Mouse (Mus musculus) myocyte (in vitro differentiated cells): ENCODE measurements around the gene Lrrc36.

Source experiments
- E2F4 ChIP-seq: IDR thresholded peaks from one replicate; pipeline ENCODE4 v1.6.1; 2011; ENCODE audit warnings: mild to moderate bottlenecking, control low read depth, moderate library complexity; ENCODE audit not compliant: insufficient read depth
- MAX ChIP-seq: IDR thresholded peaks from one replicate; pipeline ENCODE4 v1.6.1; 2011; ENCODE audit warnings: low read depth, mild to moderate bottlenecking, control low read depth
- MYOD1 ChIP-seq, 3 experiments: IDR thresholded peaks; one replicate each; pipeline ENCODE4 v1.6.1; 2011; ENCODE audit warnings: control low read depth in 2 of 3, low read depth in 2 of 3, mild to moderate bottlenecking in 2 of 3, moderate library complexity in 1 of 3; ENCODE audit not compliant: insufficient read length in 2 of 3, control insufficient read depth in 1 of 3
- MYOG ChIP-seq, 3 experiments: IDR thresholded peaks; one replicate each; pipeline ENCODE4 v1.6.1; 2011; ENCODE audit warnings: control low read depth in 2 of 3, low read depth in 2 of 3, mild to moderate bottlenecking in 2 of 3; ENCODE audit not compliant: insufficient read length in 2 of 3, control insufficient read depth in 1 of 3, insufficient read depth in 1 of 3
- POLR2A ChIP-seq: IDR thresholded peaks from one replicate; pipeline ENCODE4 v1.6.1; 2011; ENCODE audit warnings: low read depth, mild to moderate bottlenecking, control low read depth, moderate library complexity; ENCODE audit not compliant: insufficient read length
- POLR2AphosphoS2 ChIP-seq: IDR thresholded peaks from one replicate; pipeline ENCODE4 v1.6.1; 2011; ENCODE audit warnings: low read depth, control low read depth; ENCODE audit not compliant: insufficient read length
- REST ChIP-seq: IDR thresholded peaks from one replicate; pipeline ENCODE4 v1.6.1; 2011; ENCODE audit warnings: mild to moderate bottlenecking, control low read depth, moderate library complexity; ENCODE audit not compliant: insufficient read depth, insufficient read length
- SRF ChIP-seq: IDR thresholded peaks from one replicate; pipeline ENCODE4 v1.6.1; 2011; ENCODE audit warnings: low read depth; ENCODE audit not compliant: control insufficient read depth, insufficient read length
- TCF12 ChIP-seq: IDR thresholded peaks from one replicate; pipeline ENCODE4 v1.6.1; 2011; ENCODE audit warnings: mild to moderate bottlenecking, control low read depth; ENCODE audit not compliant: poor library complexity, insufficient read depth, severe bottlenecking
- TCF3 ChIP-seq: IDR thresholded peaks from one replicate; pipeline ENCODE4 v1.6.1; 2011; ENCODE audit warnings: low read depth, control low read depth; ENCODE audit not compliant: insufficient read length
- USF1 ChIP-seq: IDR thresholded peaks from one replicate; pipeline ENCODE4 v1.6.1; 2011; ENCODE audit warnings: low read depth, mild to moderate bottlenecking, control low read depth, moderate library complexity

DNA sequence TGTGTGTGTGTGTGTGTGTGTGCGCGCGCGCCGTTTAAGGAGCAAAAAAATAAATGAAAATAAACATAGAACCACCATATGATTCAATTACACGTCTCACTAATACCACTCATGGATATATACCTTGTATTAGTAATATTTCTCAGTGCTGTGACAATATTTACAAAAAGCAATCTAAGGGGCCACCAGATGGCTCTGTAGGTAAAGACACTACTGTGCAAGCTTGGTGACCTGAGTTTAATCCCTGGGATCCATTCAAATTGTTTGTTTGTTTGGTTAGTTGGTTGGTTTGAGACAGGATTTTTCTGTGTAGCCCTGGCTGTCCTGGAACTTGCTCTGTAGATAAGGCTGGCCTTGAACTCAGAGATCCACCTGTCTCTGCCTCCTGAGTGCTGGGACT lies 3.4 kb upstream of the Lrrc36 start:
- TF ChIP-seq SRF (no peak), POLR2A (no peak), USF1 (no peak), TCF3 (no peak), MAX (no peak), POLR2AphosphoS2 (no peak), TCF12 (no peak), REST (no peak), MYOG (IDR thresholded peaks at IDR 0.05; ENCODE audit: control insufficient read depth in 1 of 3, insufficient read depth in 1 of 3, insufficient read length in 2 of 3, low read depth in 2 of 3) (no peak), E2F4 (no peak), MYOD1 (IDR thresholded peaks at IDR 0.05; ENCODE audit: control insufficient read depth in 1 of 3, insufficient read length in 2 of 3, low read depth in 2 of 3) (no peak)
